Mouse (Mus musculus) left cerebral cortex, postnatal 14 days (tissue): ENCODE results near the gene Jade1. TPM values are rescaled to one million over a fixed set of nuclear protein-coding genes. Genes with fewer than 3 reads are reported as not detected.

Experiments used
- DNase-seq, 2 experiments: peaks; one replicate each; pipeline ENCODE4 v3.0.0; 2021 to 2022; ENCODE audit warnings: low spot score in 2 of 2, mixed read lengths in 1 of 2
- intact Hi-C: fragments of 180-260 bp; cut with DNase I; formaldehyde crosslinking; loops from one replicate; pipeline ENCODE4 v1.15.1; 2025
- total RNA-seq, 2 experiments: library from RNA; stranded (reverse); gene quantifications; 2 replicates each; pipeline ENCODE4 v1.2.3; 2021

Jade1 gene
- total RNA-seq, 2 experiments from 2014 or later = 28.6 to 30.1 TPM

DNA sequence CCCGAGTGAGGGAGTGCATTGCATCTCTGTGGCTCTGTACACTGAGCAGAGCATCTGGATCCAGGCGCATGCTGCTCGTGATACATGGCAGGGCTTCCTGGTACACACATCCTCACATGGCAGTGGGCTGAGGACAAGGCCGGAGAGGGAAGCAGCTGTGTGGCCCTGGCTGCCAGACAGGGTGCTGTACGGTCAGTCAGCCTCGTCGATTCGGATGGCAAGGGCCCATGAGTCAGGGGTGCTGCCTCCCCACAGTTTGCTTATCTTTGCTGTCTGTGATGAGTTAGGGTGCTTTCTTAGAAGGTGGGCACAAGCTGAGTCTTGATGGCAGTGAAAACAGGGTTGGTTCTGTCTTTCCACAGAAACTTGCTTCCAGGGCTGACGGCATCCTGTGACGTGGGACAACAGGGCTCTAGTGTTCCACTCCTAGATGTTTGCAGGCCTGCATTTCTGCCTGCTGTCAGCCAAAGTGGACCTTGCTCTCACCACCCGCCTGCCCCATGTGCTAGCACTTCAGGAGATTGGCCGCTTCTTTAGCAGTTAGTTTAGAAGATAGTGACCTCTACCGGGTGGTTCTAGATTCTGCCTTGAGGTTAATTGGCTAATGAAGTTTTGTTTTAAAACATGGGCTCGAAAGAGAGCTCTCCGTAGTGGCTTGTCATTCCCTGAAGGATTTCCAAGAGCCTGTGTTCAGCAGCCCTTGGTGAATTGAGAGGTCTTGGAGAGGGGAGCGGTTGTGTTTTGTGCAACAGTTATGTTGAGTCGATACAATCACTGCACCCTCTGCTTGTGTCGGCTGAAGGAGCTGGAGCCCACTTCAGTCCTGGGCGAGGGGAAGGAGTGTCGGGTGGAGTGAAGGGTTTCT lies 35.4 kb downstream of the Jade1 start:
- no peak for DNase-seq
- intact Hi-C loops = no loop called here

DNA sequence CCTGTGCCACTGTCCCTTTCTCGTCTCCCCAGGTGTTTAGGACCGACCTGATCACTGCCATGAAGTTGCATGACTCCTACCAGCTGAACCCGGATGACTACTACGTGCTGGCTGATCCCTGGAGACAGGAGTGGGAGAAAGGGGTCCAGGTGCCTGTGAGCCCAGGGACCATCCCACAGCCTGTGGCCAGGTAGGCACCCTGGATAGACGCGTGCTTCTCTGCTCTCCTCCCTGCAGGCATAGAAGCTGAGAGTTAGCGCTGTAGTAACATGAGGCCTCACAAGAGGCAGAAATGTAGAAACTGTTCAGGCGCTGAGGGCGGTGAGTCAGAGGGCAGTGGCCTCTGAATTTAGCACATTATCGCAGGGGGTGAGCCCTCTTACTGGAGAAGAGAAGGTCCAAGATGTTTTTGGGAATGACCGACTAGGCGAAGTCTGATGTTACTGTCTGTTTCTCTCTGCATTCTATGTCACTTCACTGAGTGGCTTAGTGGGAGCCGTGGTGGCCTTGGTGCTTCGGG lies 36.2 kb downstream of the Jade1 start:
- intact Hi-C loops = no loop called here
- no peak for DNase-seq

DNA sequence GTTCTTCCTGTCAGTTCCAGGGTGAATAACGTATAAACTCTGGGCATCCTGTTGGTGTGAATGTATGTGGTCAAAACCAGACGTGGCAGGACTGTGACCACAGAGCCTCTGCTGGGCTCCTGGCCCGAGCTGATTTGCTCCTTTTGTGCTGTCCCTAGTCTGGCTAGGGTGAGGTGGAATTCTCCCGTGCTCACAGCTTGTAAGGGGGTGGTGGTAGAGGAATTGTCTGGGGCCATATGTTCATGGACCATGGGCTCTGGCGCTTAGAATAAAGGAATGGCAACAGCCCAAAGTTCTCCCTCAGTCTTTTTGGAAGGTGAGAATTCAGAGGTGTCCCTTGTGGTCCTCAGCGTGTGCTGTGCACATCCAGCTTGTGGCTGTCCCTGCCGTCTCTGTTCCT lies 37.3 kb downstream of the Jade1 start:
- intact Hi-C loops = no loop called here
- no peak for DNase-seq

DNA sequence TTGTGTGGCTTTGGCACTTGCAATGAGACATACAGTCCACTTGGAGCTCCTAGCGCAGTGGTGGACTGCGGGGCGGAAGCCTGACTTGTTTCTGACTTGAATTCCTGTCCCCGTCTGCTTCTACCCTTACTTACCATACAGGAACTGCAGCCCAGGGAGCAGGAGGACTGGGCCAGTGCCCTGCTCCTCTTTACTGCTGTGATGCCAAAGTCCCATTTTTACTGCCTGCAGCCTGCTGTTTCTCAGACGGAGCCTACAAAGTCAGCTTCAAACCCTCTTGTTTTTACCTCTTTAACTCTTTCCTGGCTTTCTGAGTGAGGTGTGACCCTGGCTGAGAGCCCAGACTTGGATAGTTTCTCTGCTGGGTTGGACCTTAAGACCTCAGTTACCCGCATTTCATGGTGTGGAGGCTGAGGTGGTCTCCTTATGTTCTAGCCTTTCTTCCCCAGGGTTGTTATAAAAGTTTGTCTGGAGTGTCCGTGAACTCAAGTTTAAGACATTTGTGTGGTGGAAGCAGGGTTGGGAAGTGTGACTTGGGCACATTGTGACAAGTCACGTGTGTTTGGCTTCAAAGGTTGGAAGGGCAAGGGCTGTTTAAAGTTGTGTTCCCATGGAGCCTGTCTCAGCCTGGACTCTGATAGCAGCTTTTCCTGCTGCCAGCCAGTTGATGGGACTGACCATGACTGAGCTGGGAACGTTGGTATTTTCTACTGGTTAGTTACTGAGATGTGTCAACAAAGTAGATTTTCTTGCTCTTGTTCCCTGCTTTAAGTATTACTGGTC lies 38.8 kb downstream of the Jade1 start:
- no peak for DNase-seq
- intact Hi-C loops = no loop called here

DNA sequence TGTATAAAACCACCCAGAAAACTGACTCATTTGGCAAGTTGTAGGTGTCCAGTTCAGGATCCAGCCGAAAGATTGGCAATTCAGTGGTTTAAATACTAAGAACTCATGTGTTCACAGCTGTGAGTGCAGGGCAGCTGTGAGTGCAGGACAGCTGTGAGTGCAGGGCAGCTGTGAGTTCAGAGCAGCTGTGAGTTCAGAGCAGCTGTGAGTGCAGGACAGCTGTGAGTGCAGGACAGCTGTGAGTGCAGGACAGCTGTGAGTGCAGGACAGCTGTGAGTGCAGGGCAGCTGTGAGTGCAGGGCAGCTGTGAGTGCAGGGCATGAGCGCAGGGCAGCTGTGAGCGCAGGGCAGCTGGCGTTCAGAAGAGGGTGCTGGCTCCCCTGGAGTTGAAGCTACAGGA lies 39.5 kb downstream of the Jade1 start:
- intact Hi-C loops = no loop called here
- DNase-seq = no peak

DNA sequence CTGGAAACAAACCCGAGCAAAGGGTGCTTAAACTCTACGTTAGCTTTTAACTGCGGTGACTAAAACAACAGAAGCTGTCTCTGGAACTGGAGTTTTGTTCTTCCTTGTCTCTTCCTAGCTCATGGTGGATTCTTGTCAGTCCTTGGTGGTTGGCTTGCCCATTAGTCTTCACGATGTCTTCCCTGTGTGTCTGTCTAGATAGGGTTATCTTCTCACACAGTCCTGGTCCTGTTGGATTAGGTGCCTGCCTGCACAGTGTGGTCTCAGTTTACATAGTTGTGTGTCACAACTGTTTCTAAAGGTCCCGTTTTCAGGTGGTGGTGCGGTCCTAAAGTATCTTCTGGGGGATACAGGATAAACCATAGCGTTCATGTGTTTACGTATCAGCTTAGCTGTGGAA lies 41.5 kb downstream of the Jade1 start:
- intact Hi-C loops = no loop called here
- DNase-seq = no peak

DNA sequence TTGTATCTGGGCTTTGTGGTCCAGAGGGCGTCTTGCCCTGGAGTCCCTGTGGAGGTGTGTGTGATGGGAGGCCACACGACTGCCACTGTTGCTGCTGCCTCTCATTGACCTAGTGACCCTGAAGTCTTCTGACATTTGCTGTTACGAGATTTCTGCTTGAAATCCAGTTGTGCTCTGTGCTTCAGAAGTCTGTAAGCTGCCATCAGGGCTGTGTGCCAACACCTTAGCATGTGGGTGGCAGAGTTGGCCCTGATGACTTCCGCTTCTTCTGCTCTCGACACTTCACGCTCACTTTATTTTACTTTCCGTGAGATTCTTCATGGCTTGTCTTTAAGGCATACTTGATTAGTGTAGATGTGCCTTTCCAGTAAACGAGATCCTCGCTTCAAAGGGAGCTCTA lies 42.9 kb downstream of the Jade1 start:
- DNase-seq = no peak
- intact Hi-C loops = no loop called here

DNA sequence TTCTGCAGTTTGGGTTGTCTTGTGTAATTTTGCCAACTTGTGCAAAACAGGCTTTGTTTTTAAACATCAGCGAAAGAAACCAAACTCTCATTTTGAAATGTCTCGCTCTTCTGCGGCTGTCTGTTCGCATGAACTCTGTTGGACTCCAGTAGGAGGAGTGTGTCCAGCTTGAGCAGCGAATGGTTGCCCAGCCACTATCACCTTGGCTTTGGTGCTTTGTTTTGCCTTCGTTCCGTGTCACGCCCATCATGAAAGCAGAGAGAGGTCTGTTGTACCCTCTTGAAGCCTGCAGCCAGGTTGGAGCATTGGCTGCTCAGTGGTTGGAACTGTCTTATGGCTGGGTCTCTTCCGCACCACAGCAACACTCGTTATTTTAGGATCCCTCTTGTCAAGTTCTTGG lies 43.7 kb downstream of the Jade1 start:
- intact Hi-C loops = no loop called here
- no peak for DNase-seq

DNA sequence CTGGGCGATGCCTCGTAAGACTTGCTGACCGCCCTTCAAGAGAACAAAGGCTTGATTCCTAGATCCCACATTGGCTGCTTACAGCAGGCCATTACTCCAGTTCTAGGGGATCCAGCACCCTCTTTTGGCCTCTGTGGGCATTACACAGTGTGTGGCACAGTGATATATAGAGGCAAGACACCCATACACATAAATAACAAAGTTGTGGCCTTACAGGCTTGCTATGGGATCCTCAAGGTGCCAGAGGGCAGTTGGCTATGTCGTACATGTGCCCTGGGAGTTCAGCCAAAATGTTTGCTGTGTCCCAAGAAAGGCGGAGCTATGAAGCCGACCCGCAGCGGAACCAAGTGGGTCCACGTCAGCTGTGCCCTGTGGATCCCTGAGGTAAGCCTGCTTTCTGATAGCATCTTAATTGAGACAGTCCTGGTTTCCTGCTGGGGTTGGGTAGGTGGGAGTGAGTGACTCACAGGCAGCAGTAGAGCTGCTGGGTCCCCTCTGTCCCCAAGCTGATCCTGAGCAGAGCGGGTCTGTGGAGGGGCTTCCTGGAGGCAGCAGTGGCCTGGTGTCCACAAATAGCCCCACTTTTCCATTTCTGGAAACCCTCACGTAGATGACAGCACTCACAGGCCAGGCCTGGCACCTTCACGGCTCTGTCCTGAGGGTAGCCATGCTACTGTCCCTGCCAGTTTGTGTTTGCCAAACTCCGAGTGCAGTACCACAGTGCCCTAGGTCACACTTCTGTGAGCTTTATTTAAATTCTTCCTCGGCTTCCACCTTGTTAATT lies 44.5 kb downstream of the Jade1 start:
- intact Hi-C loops = no loop called here
- peak in 1 of 2 experiments; percentile 47 for DNase-seq

DNA sequence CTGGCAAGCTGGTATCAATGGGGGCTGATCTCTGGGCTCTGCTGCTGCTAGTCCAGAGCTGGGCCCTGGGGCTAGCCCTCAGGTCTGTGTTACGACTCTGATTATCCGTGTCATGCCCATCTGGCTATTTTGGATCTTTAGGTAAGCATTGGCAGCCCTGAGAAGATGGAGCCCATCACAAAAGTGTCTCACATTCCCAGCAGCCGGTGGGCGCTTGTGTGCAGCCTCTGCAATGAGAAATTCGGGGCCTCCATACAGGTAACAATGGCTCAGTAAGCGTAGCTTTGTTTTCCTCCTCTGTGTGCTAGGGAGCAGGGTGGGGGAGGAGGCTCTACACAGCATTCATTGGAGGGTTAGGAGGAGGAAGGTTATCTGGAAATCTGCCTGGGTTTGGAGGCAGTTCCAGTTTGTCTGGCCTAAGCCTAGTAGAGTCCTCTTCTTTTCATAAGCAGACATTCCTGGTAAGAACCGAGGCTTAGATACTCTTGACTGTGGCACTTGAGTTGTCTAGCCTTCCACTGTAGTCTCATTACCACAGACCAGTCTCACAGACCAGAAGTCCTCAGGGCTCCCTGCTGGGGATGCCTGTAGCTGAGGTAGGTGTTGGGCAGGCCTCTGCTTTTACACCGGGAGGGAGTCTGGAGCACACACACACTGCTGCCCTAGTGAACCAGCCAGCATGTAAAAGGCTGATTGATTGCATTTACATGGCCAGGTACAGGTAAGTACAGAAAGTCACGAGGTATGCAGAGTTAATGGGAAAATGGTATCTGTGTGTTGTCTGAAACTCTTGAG lies 45.9 kb downstream of the Jade1 start:
- DNase-seq = no peak
- intact Hi-C loops = no loop called here

DNA sequence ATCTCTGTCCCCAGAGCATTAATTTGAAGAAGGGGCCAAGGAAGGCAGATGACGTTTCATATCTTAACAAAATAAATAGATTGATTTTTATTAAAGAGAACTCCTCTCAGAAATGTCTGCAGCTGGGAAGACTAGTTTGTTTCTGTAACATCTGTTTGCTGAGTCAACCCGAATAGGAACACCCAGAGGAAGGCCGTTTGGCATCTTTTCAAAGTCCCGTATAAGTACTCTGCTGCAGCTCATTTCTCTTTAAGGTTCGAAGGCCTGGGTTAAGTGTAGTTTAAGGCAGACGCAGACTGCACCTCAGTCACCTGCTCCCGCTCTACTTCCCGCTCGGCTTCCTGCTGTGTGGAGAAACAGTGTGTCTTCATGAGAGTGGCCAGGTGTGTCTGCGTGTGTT lies 47.4 kb downstream of the Jade1 start:
- intact Hi-C loops = no loop called here
- DNase-seq = no peak

DNA sequence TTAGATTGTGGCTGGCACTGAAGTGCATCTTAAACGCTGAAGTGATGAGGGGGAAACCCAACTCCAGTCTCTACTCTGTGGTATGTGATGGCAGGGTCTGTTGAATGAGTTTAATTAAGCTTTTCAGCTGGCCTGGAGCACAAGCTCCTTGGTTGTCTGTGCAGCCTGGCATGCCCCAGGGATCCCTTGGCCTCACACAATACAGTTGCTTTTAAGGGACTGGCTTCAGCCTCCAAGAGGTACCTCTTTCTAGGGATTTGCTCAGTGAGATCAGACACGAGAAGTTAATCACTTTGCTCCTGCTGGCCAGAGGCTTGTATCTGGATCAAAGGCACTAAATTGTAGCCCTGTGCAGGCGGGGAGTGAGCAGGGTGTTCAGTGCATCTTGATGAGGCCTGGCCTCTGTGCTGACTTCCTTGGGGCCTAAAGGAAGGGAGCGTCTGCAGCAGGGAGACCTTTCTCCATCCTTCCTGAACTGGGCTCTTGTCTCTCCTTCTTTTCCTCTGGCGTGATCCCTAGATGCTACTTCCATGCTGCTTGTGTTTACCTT lies 48.0 kb downstream of the Jade1 start:
- no peak for DNase-seq
- intact Hi-C loops = no loop called here

DNA sequence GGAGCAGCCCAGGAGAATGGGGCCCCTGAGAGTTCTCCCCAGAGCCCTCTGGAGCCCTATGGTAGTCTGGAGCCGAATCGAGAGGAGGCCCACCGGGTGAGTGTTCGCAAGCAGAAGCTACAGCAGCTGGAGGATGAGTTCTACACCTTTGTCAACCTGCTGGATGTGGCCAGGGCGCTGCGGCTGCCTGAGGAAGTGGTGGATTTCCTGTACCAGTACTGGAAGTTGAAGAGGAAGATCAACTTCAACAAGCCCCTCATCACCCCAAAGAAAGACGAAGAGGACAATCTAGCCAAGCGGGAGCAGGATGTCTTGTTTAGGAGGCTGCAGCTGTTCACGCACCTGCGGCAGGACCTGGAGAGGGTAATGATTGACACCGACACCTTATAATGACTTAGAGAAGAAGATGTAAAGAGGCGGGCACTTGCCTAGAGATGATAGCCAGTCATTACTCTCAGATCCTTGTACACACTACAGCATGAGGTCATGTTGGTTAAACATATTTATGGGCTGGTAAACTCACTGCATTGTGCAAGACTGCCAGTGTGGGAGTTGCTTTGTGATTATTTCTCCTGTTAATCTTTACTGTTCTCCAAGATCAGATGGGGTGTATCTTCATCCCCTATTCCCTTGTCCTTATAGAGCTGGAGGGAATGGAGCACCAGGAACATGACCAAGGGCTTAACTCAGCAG lies 49.2 kb downstream of the Jade1 start:
- no peak for DNase-seq
- intact Hi-C loops = no loop called here

DNA sequence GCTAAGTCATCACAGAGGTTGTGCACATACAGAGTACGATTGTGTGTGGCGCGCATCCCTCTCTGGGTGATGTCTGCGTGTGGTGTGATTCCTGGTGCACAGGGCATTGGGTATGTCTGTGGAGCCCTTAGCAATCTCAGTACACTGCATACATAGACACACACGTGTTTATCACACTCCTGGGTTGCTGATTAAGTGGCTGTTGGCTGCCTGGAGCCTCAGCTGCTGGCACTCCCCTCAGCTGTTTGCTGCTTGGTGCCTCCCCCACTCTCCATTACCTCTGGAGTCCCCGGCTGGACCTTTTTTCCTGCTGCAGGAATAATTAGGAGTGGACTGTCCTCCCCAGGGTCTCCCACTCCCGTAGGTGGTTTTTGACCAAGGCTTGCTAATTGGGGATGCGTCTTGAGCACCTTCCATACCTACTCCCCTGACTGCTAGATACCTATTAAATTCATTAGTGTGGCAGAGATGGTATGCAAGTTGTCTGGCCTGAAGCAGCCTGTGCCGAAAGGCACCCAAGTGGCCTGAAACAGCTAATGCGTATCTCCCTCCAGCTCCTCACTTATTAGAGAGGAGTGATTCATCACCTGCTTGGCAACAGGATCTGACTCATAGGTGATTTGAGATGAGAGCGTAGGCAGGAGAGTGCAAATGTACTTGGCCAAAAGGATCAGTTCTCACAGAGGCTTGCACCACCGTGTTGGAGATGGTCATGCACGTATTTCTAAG lies 50.2 kb downstream of the Jade1 start:
- intact Hi-C loops = no loop called here
- DNase-seq = no peak

DNA sequence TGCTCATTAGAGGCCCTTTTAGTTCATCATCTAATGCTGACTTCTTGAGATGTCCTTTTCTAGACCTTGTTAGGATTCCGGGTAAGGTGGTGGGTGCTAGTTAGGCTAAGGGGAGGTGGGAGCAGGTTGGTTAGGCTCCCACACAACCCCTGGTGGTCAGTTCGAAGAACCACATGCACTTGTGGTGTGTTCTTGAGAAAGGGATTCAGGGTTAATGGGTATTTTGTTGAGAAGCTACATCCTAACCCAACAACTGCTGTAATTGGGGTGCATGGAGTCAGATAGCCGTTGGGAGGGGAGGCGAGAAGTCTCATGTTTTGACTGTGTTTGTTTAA lies 50.8 kb downstream of the Jade1 start:
- intact Hi-C loops = no loop called here
- no peak for DNase-seq

DNA sequence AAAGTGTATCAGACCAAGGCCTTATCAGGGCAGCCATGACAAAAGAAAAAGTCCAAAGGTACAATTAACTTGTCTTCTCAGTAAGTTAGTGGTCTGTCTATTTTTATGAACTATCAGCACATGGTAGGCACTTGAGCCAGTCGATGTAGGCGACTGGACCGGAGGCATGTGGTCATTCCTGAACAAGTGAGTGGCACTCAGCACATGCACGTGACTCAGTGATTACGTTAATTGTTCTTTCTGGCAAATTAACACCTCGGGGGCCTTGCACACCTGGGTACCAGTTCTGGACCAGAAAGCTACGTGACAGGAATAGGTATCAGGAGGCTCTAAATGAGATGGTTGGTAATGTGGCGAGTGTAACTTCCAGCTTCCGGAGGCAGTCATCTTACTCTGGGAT lies 51.5 kb downstream of the Jade1 start:
- DNase-seq = no peak
- intact Hi-C loops = no loop called here

DNA sequence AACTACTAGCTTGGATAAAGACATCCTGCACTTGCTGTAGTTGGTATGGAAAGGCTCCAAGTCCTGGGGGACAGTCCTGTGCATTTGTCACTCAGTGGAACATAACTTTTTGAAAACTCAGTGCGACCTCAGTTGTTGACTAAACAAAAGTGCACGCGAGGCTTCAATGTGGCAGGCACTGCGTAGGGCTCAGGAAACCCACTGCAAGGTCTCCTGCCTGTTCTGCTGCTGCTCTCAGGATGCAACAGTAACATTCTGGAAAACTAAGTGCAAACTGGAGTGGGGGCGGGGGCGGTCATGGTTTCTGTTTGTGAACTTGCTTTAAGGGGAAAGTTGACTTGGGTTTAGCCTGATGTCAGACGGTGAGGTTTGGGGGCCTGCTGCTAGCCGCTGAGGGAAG lies 51.9 kb downstream of the Jade1 start:
- intact Hi-C loops = no loop called here

DNA sequence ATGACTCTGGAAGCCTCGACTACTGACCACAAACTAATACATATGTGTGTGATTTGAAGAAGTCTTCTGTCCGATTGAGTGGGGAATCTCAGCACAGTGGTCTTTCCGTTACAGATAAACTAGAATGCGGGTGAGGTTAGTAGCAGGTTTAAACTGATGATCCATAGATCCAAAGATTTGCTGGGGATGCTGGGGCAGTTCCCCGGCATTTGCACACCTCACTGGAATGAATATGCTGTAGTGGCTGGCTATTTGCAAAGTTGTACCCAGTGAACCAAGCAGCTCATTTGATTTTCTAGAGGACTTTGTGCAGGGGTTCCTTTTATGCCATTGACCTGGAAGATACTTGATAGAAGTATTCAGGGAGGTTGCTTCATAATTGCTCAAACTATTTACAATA lies 53.5 kb downstream of the Jade1 start:
- intact Hi-C loops = no loop called here
- no peak for DNase-seq

More for the DNA sequence above, 51.9 kb downstream of the Jade1 start:
- DNase-seq = no peak
